Mouse (Mus musculus) liver, adult 2 months (tissue): ENCODE results near the gene Brd4.

Experiments
- CTCF ChIP-seq: fragments of 200-500 bp; IDR thresholded peaks from 2 replicates; pipeline ENCODE4 v1.5.1; 2011; ENCODE audit warnings: low read depth, low read length, control low read depth
- POLR2A ChIP-seq: fragments of 200-500 bp; IDR thresholded peaks from 2 replicates; pipeline ENCODE4 v1.6.1; 2011; ENCODE audit warnings: low read length, control low read depth; ENCODE audit not compliant: insufficient read depth; ENCODE audit errors: extremely low read depth

DNA sequence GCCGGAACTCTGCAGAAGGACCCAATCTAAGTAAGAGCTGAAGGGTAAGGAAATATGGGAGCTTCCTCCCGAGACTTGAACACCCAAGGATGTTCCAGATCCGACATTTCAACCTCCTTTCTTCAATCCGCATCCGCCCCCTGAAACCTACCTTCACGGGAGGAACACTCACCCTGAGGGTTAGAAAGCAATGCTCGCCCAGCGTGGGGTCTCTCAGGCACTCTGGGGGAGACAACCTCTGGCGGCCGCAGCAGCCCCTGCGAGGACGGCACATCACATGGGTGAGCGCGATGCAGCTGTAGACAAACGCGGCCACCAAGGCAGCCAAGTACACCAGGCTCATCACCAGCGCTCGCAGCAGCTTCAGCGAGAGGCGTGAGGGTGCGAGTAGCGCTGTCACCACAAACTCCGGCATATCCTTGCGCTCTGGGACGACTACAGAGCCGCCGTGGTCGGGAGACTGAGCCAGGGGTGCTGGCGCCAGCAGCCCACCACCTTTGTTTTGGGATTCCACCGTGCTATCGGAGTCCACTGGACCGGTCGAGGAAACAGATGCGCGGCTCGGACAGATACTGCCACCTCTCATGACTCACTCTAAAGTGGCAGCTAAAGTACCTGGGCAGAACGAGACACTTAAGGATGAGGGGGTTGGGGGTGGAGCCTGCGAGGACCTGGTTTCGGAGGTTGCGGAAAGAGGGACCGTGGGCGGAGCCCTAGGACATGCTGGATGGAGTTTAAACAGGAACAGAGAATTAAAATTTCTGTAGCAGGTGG, 95.5 kb downstream of the Brd4 start, which contains the start of gene Ephx3:
- TF ChIP-seq CTCF (no peak), POLR2A (no peak)
